Mouse (Mus musculus) liver, postnatal 0 days (tissue): ENCODE data around the gene Degs1.

Experiments used
- CTCF ChIP-seq: sonication (generic); IDR thresholded peaks from 2 replicates; pipeline ENCODE4 v1.5.1; 2016; ENCODE audit warnings: antibody characterized with exemption, low read depth
- EP300 ChIP-seq: IDR thresholded peaks from 2 replicates; pipeline ENCODE4 v1.6.1; 2016; ENCODE audit warnings: antibody characterized with exemption, low read depth, mild to moderate bottlenecking

DNA sequence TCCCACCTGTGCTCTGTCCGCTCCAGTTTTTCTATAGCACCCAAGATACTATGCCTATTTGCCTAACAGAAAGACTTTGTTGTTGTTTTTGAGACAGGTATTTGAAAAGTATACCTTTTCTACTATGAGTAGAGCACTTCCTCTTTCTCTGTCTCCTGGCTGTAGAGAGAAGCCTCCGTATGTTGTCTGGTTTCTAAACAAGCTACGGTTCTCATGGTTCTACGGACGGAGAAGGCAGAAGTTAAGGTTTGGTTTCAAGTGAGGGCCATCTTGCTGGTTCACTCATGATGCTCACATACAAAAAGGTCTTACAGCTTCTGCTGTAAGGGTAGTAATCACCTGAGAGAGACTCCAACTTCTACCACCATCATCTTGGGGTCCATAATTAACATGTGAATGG is 37.6 kb downstream of the Degs1 start:
- TF ChIP-seq EP300 = no peak
- TF ChIP-seq CTCF = no peak
